Mouse (Mus musculus): ENCODE data around the gene Cyba.

DNA sequence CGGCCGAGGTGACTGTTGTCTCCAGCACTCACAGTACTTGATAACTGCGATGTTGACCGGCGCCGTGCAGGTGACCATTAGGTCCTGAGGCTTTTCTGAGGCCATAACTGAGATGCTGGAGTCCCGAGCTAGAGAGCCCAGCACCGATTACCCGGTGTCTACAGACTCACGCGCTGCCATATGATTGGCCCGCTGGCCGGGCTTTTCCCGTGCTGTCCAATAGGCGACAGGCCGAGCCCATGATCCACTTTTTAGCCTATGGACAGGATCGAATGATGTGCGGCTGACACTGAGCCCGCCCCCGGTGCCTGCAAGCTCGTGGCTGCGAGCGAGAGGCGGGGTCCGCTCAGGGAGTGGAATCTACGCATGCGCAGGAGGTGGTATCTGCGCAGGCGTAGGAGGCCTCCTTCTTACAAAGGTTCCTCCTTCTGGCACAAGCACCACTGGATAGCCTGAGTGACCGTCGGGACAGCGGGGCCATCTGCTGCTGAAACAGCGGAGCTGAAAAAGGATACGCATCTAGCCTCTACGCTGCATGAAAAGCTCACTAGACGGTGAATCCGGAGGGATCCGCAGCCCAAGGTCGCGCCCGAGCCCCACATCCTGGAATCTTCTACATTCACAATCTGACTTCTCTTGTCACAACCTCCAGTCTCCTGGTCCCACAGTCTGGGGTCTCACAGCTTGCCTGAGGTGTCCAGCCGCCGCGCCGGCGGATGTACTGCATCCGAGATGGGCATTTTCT is 10.7 kb upstream of the Cyba start, which contains the start of gene Mvd:
- TF ChIP-seq CTCF (IDR thresholded peaks at IDR 0.05), result peak; percentile 62
- TF ChIP-seq POLR2A (IDR thresholded peaks at IDR 0.05; ENCODE audit: insufficient read depth, low read depth, low read length), result peak; percentile 98
